Mouse (Mus musculus) ovary, adult 18-20 months (tissue): ENCODE measurements around the gene Zhx3.
A peak's percentile ranks its signal among the peaks of the same experiment; 100 is the strongest.

Experiments
- DNase-seq: peaks from one replicate; pipeline ENCODE4 v3.0.0; 2022; ENCODE audit warnings: low spot score, mixed read lengths

The Zhx3 gene

DNA sequence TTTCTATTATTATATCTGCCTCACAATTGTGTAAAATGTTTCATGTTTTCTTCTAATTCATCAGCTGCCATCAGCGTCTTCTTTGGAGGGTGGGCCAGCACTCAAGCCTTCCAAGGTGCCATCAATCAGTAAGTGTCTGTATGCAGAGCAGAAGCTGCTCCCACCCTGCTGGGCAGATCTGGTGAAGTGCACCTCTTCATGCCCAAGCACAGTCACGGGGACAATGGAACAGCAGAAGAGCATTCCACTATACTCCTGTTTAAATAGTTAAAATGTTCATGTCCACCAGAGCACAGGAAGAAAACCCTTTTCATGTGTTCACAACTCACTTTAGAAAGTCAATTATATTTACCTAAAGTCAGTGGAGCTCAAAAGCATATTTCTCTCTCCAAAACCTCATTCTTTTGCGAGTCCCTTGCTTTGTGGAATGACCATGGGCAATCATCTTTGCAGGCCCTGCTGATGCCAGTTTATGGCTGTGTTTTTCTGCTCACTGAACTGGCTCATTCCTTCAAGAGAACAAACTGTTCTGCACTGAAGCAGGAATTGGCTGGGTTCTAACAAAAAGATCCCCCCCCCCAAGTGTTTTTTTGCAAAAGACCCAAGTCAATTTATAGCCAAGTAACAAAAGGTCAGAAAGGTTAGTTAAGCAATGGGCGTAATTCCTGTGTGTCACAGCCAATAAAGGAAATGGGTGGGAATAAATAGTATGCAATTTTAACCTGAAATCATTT, 67.8 kb downstream of the Zhx3 start:
- DNase-seq: no peak

DNA sequence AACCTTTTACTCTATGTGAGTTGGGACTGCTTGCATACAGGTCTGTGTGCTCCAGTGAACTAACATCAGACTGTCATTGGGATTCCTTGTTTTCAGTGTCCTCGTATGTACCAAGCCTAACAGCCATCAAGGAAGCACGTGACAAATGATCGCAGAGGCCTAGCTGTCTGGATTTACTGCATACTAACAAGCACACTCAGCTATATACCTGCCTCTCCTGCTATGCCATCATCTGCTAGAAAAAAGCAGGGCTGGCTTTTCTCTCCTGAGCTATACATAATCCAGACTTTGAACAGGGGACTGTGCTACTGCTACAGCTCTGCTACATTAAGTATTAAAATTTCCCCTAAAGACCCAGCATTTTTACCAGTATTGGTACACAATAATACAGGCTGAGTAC, 70.5 kb downstream of the Zhx3 start:
- no peak for DNase-seq

DNA sequence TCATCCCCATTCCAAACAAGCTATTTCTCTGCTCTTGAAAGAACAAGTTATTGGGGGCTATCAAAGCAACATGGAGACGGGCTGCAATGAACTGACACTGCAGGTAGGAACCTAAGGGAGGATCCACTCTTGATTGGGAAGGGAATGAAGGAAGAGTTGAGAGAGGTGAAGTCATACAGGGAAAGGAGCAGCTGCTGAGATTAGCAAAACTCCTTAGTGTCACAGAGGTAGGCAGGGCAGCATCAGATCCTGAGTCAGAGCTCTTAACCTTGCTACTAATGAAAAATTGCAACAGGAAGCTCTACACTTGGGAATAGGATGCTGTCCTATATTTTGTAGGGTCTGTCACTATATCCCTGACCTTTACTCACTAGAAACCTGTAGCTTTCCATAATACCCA, 71.8 kb downstream of the Zhx3 start:
- DNase-seq: no peak

DNA sequence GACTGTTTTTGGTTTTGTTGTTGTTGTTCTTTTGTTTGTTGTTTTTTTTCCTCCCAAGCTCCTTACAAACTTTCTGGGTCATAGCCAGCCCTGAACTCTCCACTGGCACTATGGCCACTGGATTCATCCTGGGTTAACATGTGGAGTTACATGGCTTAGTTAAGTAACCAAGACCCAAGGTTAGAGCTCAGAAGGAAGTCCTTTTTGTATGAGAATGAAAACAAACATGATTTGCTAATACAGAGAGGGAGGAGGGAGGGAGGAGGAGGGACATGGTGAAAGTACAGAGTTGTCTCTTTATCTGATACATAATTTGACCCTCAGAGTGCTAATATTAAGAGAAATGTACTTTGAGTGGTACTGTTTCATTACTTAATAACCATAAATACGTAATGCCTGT, 74.6 kb downstream of the Zhx3 start:
- no peak for DNase-seq

DNA sequence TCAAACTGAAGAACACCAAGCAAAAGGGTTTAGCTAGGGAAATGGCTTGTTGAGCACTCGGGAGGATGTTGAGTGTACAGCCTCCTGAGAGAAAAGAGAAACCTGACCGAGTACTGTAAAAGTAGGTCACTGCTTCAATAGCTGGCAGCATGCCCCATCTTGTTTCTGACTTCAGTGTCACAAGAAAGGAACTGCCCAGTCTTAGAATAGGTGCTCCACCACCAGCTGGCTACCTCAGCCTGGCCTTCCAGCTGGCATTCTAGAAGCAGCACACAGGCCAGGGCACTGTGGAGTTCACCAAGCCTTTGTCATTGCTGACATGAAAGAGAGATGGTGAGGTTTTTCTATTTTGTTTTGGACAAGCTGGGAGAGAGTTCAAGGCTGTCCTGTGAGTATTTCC, 75.8 kb downstream of the Zhx3 start:
- DNase-seq: peak; percentile 59

DNA sequence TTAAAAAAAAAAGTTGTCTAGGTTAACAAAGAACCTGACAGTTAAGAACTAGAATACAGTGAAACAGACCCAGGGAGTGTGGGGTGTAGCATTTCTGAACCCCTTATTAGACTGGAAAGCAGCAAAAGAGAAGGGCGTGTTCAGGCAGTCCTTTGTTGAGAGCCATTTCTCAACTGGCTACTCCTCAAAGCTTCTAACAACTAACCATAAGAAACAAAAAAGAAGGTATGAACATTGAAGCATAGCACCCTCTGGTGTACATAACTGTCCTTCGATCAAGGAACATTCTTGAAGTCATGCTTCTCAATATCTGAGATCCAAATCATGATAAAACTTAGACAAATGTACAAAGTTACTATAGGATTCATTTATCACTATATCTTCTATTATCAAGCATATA, 79.7 kb downstream of the Zhx3 start:
- no peak for DNase-seq

DNA sequence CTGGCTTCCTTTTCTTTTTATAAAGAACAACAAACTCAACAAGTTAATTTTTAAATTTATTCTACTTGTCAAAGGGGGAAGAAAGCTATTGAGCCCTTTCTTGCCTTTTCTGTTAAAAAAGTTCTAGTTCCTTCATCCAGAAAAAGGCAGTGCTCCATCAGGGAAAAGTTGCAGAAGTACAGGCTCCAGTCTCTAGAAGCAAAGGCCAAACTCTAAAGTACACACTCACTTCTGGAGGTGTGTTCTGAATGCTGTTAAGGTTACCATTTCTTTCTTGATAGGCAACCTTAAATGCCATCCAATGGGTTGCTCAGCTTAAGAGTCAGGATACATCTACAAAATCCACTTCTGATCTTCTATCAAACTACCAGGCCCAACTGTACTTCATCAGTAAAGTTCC, 83.1 kb downstream of the Zhx3 start:
- DNase-seq: no peak

DNA sequence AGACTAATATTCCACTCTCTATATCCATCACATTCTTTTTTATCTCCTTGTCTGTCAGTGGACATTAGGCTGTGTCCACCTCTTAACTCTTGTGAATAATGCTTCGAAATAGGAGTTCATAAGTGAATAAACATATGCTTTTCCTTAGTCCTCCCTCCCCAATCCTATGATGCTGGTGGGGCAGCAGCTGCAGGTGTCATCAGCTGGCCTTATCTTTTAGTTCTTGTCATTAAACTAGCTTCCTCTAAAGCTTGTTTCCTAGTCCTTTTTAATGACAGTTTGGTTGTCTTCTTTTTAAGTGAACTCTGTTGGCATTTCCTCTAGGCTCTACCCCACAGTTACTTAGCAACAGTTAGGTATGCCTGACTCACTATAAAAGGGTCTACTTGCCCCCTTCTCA, 83.8 kb downstream of the Zhx3 start:
- no peak for DNase-seq

DNA sequence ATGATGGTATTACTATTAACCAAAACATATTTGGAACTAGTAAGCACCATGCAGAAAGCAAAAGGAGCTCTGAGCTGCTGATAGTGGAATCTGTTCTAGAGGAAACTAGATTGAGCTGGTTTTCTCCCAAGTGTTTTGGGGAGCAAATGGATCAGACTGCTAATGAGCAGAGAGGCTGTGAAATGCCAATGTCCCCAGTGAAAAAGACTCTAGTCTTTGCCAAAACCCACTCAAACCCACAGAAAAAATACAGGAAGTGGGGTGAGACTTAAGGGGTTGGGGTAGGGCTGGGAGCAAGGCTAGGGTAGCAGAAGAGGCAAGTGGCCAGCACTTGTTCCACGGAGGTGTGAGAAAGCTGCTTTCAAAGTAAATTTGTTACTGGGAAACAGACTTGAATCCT, 86.5 kb downstream of the Zhx3 start:
- DNase-seq: no peak

DNA sequence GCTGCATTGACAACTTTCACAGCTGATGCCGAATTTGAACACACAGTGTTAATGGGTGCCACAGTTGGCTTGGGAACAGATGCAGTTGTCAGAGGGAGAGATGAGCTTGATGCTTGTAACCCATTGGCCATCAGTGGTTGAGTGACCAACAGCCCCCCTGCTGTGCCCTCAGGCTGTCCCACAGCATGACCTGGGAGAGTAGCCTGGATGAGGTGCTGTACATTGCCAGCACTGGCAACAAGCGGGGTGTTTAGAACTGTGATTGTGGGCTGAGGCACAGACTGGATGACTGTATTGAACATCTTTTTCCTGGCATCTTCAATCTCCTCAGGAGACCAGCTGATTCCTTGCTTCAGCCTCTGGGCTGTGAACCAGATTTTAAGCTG, 92.0 kb downstream of the Zhx3 start:
- no peak for DNase-seq

DNA sequence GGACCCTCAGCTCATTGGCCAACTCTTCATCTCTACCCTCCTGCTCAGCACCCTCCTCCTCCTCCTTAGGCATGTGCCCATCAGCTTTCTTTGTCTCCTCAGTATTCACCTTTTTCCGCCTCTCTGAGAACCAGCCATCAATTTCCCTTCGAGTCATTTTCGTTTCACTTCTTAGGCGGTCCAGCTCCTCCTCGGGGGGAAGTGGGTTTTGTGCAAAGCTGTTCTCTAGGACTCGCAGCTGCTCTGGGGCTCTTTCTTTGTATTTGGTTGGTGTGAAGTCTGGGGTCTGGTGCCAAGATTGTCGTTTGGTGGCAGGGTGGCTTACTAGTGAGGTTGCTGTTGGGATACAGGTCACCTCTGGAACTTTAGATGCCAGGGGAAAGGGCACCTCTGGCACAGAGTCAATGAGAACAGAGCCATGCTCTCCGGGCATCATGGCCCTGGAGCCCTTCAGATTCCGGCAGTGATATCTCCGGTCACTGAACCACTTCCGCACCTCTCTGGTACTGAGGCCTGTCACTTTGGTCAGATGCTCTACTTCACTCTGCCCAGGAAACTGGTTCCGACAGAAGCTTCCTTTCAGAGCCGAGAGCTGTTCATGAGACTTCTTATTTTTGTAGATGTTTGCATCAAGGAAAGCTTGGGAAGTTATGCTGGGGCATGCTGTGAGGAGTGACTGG, 92.5 kb downstream of the Zhx3 start:
- no peak for DNase-seq

DNA sequence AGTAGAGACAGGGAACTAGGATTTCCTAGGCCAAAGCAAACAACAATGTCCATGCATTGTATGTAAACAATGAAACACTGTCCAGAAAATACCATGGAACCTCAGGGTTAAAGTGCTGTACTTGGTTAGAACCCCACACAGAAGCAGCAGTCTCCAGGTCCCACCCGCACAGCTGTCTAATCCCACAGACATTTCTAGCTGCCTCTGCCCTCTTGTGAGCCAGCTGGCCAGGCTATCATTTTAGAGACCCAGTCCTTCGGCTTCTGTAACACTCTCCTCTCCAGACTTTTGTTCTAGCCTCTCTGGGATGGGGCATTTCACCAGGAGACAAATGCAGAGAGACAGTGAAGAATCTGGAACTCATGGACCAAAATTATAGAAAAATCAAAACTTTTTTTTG, 94.8 kb downstream of the Zhx3 start:
- DNase-seq: no peak

DNA sequence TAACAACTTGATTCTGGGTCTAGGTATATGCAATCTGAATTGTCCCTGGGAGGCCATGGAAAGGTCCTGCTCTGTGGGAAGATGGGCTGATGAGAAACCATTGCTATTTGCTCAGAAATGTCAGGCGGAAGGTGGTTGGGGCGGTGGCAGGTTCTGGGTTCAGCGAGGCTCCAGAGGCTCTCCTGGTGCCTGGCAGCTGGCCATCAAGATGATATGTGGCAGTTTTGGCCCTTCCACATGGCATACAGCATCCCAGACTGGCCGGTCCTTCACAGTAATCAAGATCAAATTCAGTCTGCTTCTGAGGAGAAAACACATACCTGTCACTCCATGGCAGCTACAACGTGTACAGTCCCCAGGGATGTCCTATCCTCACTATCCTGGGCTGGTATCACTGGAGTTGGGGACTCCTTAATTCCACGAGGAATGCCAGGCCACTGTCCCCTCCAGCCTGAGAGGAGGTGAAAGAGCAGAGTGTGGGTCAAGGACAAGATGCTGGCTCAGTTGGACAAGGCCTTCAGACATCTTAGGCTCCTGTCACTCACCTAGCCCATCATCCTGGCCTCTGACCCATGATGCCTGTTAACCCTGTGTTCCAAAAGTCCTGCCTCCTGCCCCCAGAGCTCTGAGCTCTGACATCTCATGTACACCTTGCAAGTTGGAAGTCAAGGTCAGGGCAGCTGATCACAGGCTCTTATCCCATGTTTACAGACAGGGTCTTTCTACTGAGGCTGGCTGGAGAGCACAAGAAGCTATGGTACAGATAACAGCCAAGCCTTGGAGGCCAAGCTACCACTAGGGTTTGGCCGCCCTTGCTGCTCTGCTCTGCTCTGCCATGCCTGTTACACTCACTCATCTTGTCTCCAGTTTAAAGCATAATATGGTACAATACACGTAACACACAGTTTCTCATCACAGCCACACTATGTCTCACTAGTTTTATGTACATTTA, 101.2 kb downstream of the Zhx3 start:
- no peak for DNase-seq

DNA sequence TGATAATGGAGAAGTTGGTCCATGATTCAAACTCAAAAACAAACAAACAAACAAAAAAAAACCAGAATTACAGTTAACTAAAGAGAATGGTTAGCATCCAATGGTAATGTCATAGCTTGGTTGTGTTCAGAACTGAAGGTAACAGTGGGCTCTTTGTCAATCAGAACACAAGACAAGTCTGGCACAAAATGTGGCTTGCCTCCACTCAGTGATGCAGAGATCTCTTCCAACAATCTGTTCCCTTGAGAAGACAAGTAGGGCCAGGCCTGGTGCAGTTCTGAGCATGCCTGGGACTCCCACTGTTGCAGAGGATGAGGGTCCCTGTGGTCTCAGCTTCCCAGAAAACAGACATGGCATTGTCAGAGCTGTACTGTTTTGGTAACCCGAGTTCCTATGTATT, 101.9 kb downstream of the Zhx3 start:
- DNase-seq: no peak

DNA sequence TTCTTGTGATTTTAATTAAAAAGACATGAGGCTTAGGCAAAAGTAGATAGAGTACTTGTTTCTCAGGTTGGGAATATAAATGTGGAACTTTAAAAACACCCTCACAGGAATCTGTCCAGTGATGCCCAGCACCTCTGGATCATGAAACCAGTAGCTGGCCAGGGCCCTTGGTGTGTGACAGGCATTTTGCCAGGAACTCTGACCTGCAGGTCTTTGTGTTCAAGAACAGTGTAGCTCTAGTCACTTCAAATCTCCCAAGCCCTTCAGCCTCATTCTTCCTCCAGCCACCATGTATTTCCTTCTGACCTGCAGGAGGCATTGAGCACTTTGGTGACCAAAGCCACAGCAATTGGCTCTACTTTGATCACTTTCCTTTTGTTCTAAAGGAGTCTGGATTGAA, 102.4 kb downstream of the Zhx3 start:
- no peak for DNase-seq

DNA sequence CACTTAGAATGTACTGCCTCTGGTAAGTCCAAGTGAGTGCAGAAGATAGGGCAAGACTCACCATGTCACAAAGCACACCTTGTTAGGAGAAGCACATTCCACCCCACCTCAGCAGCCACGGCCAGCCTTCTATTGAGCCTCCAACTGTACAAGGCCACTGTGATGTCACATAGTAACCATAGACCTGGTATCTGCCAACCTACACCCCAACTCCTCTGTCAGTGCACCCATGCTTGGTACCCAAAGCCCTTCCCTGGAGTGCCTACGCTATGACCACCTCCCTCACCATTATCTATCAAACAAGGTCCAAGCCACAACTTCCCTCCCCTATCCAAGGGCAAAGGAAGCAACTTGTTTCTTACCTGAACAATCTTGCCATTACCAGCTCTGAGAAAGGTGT, 103.8 kb downstream of the Zhx3 start:
- no peak for DNase-seq

DNA sequence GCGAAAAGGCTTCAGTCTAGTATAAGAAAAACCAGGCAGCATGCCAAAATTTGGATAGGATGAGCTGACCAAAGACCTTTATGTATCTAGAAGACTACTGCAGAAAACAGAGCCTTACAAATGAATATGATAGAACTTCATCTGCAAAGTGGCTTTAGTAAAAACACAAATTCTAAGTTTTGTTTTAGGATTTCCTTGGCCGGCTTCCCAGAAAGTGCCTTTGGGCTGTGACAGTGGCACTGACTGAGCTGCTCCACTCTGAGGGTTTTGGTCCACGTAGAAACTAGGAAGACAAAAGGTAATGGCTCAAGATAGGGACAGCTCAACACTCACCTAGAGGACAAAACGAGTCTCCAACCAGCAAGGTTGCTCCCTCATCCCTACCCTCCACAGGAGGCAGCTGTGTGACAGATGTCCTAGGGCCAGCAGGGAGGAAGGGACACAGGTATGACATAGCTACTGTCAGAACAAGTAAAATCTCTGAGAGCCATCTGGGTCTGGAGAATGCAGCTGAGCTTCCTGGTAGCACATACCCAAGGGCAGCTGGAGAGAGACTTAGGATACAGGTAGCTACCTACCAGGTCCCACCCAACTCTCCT, 104.6 kb downstream of the Zhx3 start:
- DNase-seq: no peak

DNA sequence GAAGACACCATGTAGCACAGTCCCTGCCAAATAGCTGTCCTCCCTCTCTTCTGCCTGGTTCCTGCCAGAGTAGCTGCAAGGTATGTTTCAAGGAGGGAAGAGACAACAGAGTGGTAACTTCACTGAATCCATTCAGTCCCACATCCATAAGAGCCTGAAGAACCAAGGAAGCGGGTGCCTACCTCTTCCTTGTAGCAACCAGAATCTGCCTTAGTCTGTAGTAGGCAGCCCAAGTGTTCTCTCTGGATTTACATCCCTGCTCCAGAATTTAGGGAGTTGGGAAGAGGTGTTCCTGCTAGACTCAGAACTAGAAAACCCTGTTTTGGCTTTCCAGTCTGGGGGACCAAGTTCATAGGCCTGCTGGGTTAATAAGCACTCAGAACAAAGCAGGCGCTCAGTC, 105.6 kb downstream of the Zhx3 start:
- no peak for DNase-seq

DNA sequence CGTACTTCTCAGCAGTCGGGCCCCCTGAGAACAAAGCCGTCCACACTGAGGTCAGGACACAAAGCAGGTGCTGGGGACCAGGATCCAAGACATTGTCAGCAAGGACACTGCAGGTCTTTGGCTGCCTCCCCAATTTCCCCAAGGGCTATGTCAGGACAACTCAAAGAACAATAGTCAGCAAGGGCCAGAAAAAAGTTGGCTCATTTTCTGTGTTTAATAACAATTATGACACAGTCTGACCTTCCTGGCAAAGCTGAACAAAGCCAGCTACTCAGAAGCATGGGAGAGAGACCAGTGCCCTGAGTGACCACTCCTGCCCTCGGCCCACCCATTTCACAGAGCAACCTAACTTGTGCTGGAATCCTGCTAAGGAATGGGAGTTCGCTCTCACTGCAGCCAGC, 106.4 kb downstream of the Zhx3 start:
- peak; percentile 26 for DNase-seq

DNA sequence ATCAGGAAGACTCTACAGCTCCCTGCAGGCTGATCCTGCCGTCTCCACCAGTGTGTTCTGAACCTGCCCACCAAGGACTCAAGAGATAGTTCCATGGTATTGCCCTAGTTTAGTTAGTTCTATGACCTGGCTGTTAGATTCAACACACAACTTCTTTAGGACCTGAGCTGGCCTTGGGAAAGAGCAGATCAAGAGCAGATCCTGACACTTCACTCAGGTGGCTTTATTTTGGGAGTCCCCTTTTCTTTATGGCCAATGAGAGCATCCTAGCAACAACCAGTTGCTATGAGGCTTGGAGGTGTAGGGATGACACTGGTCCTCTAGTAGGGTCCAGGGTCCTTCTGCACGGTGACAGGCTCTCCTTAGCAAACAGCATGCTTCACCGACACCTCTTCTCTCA, 107.7 kb downstream of the Zhx3 start:
- no peak for DNase-seq

DNA sequence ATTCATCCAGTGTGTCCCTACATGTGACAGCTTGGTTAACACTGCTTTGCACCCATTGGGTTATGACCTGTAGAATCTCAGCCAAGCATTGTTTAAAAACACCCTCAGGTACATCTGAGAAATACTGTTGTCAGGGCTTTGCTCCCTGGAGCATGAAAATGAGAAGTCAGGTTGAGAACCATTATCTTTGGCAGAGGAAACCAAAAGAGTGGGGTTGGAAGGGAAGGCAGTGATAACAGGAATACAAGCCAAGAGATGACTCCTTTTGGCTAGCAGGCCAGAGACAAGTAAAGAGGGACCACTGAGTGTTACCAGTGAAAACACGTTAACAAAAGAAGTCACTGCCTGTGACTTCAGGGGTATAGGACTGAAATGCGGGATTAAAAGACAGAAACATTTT, 108.4 kb downstream of the Zhx3 start:
- no peak for DNase-seq

DNA sequence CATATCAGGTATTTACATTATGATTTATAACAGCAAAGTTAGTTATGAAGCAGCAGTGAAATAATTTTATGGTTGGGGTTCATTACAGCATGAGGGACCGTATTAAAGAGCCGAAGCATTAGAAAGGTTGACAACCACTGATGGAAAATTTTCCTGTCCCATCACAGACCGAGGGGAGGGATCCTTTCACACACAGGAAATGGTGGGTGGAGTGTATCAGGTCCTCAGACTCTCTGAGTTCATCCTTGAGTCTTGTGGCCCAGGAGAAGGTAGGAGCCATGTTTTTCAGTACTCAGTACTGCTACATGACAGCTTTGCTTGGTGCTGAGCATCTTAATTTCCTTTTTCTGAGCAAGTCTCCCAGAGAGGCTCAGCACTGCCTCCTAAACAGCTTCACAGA, 109.0 kb downstream of the Zhx3 start:
- DNase-seq: no peak
